Mouse (Mus musculus) gastrocnemius, postnatal 4 days (tissue): ENCODE data around the gene Gjb3. TPM values are rescaled to one million over a fixed set of nuclear protein-coding genes. Genes with fewer than 3 reads are reported as not detected.

Experiments
- DNase-seq, 2 experiments: peaks; one replicate each; pipeline ENCODE4 v3.0.0; 2021 to 2022; ENCODE audit warnings: low spot score in 2 of 2, mixed read lengths in 2 of 2
- long read RNA-seq, 2 experiments: library from polyadenylated mRNA; stranded (forward); transcript quantifications; one replicate each; pipeline ENCODE4 v2.0.0; 2021
- total RNA-seq, 2 experiments: library from RNA; stranded (reverse); gene quantifications; 2 replicates each; pipeline ENCODE4 v1.2.3; 2021

Gjb3 gene
- not detected for total RNA-seq
- long read RNA-seq, experiment 1, partial matches to known transcripts: 0 of 2 reads
- long read RNA-seq, experiment 1, other reads (novel, unspliced or antisense): 0 of 2 reads
- long read RNA-seq, experiment 2, partial matches to known transcripts: 0 of 2 reads
- long read RNA-seq, experiment 2, other reads (novel, unspliced or antisense): 0 of 2 reads

GRCm38 (mm10) chr4:127330181-127331100, at the start of gene Gjb3:
Gene Gjb3 (minus strand): TSS chr4:127330844.
- no peak for DNase-seq

DNA sequence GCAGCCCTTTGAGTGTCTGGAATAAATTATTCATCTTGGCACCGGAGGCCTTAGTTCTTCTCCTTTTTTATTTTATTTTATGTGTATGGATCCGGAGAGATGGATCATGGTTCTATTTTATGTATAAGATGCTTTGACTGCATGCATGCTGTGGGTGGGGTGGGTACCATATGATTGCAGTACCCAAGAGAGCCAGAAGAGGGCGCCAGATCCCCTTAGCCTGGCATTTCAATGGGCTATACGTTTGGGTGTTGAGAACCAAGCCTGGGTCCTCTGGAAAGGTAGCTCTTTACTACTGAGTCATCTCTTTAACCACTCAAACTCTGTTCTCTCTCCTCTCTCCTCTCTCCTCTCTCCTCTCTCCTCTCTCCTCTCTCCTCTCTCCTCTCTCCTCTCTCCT, 46.7 kb upstream of the Gjb3 start:
- DNase-seq: no peak

GRCm38 (mm10) chr4:127375541-127376177, 45.0 kb upstream of the Gjb3 start:
- DNase-seq: no peak

DNA sequence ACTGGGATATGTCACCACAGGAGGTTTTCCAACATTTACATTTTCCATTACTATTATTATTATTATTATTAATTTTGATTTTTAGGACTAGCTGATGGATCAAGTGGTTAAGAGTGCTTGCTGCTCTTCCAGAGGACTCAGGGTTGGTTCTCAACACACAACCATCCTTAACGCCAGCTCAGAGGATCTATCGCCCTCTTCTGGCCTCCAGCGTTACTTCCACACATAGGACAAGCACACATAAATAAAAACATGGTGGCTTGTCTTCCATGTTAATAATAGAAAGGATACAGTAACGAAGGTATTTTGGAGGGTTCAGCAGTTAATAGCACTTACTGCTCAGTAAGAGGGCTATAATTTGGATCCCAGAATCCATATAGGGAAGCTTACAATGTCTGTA, 44.0 kb upstream of the Gjb3 start:
- no peak for DNase-seq

DNA sequence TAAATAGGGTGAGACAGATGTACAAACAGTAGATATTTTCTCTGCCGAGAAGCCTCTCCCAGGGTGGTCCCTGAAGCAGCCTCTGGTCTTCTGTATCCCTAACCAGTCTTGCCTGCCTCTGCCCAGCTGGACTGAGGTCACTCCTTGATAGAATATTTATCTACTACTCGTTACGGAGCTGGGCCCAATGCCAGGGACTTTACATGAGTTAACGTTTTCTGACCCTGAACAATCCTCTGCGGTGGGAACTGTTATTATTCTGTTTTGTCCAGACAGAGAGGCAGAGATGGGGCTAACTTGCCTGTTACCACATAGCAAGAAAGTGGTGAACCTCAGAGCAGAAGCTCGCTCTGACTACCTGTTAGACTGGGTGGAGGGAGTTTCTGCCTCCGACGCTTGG, 42.8 kb upstream of the Gjb3 start:
- DNase-seq: no peak

- DNase-seq: peak in 1 of 2 experiments; percentile 18
Observed at GRCm38 (mm10) chr4:127371546-127371945, 40.9 kb upstream of the Gjb3 start.

DNA sequence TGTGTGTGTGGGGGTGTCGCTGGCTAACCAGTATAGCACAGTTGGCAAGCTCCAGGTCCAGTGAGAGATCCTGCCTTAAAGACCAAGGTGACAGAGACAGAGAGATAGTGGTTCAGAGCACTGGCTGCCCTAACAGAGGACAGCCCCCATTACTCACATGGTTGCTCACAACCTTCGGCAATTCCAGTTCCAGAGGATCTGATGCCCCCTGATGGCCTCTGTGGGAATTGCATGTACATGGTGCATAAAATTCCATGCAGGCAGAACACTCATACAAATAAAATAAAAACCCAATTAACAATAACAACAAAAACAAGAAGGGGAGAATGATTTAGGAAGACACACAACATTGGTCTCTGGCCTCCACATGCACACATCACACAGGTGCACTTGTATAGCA, 39.8 kb upstream of the Gjb3 start:
- no peak for DNase-seq

- DNase-seq: peak; percentile 52 to 61
Observed at GRCm38 (mm10) chr4:127368379-127368973, 37.8 kb upstream of the Gjb3 start.

GRCm38 (mm10) chr4:127365834-127366233, 35.2 kb upstream of the Gjb3 start:
- no peak for DNase-seq

- DNase-seq: no peak
Observed at GRCm38 (mm10) chr4:127365433-127365832, 34.8 kb upstream of the Gjb3 start.

DNA sequence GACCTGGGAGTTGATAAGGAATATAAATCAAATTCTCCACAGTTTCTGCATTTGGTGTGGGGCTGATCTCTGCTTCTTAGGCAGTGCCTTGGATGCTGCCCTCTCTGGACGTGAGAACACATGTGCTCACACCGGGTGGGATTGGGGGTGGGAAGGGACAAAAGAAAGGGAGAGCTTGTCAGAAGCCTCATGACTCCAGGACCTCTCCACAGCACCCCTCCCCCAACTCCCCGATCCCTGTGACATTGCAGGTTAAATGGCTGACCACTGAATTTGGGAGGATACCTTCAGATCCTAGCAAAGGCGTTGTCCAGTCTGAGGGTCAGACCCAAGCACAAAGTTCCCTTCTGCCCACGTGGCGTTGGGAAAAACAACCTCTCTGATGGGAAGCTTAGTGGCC, 33.8 kb upstream of the Gjb3 start:
- DNase-seq: no peak

DNA sequence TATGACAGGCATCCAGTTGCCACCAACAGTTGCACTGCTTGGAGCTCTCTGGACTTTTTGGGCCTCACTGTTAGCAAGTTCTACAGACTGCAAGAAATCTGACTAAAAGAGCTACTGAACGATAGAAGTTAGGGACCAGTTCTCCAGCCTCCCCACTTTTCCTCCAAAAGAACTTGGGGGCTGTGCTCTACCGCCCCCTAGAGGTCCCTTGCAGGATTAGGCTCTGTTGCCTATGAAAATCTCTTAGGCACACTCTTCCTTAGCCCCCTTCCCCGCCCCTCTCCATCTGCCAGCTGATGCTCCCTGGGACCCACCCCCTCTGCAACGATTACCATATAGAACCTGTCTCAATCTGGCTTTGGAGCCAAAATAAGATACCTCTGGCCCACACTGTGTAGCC, 32.7 kb upstream of the Gjb3 start:
- no peak for DNase-seq

- no peak for DNase-seq
Observed at GRCm38 (mm10) chr4:127362520-127362919, 31.9 kb upstream of the Gjb3 start.

DNA sequence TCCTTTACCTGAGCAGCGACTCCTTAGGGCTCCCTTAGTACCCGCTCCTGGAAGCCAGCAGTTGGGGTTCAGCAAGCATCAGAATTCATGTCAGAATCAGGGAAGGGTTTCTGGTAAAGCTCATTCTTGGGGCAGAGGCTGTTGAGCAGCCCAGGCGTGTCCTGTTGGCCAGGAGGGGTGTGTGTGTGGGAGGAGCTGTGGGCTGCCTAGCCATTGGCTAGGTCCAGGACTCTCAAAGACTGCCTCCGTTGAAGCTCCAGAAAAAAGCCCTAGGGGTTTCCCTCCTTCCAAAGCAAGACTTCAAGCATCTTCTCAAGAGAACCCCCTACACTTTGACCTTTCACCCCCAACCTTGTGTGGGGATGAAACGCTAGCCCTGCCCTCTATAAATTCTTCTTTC, 27.4 kb upstream of the Gjb3 start, which contains the start of gene Gjb5:
Gene Gjb5, minus strand, starts transcription at position 164 of the 400 bp plus-strand sequence.
- DNase-seq: no peak

DNA sequence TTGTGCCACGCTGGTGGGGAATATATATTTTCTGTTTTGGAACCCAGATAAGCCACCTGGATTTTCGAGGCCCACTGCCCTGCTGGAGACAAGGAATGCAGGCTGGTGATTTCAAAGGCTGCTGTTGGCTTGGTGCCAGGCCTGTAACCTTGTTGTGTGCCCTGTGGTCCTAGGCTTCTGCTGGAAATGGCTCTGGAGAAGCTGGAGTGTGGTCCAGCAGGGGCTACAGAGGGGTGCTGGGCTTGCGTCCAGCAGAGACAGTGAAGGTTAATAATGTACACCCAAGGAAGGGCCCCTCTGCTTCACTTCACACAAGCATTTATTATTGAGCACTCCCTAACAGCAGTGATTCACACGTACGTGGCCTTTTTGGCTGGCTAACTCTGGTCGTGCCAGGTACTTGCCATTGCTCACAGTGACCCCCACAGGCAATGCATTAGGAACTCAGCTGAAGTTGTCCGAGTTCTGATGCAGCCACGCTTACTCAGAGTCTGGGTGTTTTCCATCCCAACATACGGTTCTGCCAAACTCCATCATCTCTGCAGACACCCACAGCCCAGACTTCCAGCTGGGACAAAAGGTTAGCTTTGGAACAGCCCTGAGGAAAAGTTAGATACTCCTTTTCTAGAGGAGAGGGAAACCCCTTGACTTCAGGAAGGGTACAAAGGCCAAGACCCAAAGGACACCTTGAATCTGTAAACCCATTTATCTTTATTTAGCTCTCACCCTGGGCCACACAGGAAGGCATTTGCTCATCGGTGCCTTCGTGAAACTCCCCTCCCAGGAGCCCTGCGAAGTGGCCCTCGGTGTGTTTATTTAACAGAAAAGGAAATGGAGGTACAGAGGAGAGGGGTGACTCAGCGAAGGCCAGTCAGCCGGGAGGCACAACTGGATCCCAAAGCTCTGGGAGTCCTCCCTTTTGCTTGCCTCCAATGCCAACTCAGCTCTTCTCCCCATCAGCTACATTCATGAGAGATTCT, 24.2 kb upstream of the Gjb3 start:
- DNase-seq: no peak

DNA sequence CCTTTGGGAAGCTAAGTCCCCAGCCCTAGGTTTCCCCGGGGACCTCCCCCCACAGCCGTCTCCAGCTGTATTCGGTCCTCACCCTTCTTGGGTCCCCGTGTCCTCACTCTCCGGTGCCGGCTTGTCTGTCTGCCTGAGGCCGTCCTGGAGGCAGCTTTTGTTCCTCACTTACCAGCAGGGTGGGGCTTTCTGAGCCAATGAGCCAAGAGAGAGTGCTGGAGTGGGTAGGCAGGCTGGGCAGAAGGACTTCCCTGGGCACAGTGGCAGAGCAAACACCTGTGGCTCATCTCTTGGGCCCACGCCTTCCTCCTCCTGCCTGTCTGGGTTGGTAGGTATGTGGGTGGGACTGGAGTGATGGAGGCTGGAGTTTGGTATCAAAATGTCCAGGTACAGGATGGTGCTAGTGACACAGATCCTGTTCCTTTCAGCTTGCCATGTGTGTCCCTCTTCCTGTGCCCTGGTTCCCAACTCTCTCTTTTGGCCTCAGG, 23.4 kb upstream of the Gjb3 start, which contains the start of gene Gjb4:
Gene Gjb4, minus strand, starts transcription at position 131 of the 488 bp plus-strand sequence.
- no peak for DNase-seq

DNA sequence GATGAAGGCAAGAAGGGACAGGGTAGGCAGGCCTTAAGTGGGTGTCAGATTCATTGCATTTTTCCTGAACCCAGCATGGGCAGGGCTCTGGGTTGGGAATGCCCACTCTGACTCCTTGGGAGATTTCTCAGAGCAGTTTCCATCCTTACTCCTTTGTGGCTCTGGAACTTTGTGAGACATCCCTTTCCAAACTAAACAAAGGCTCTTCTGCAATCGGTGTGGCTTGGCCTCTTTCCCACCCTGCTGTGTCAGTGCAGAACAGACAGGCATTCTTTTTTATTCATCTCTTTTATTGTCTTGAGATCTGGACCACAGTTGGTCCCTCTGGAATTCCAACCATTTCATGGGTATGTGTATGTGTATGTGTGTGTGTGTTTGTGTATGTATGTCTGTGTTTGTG, 21.9 kb upstream of the Gjb3 start:
- no peak for DNase-seq

- no peak for DNase-seq
Observed at GRCm38 (mm10) chr4:127349560-127350300, 19.1 kb upstream of the Gjb3 start.

DNA sequence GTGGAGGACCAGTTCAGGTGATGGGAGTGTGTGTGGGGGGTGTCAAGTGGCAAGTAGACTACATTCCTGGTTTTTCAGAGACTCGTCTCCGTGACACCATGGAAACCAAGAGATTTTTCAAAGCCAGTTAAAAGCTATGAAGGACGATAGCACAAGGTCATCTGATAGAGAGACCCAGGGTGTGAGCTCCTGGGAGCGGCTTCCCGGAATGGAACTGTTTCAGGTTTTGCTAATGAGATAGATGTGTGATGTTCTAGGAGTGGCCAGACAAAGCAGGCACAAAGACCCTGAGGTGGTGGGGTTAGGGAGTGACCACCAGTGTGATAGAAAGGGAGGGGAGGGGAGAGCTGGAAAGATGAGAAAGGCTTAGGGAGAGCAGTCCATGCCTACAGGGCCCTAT, 14.4 kb upstream of the Gjb3 start:
- DNase-seq: no peak
